Mouse (Mus musculus): ENCODE measurements at regions not wholly inside any gene's neighbourhood (a gene's known extent, or its start where the extent isn't known, plus 50 kb on each side); places are given as distances from the start of the nearest gene placed in this dataset.
"Not testable (repeated sequence)": the region's sequence is repeated elsewhere in the genome, so short reads cannot be mapped to it uniquely, and the experiment has no call there.

DNA sequence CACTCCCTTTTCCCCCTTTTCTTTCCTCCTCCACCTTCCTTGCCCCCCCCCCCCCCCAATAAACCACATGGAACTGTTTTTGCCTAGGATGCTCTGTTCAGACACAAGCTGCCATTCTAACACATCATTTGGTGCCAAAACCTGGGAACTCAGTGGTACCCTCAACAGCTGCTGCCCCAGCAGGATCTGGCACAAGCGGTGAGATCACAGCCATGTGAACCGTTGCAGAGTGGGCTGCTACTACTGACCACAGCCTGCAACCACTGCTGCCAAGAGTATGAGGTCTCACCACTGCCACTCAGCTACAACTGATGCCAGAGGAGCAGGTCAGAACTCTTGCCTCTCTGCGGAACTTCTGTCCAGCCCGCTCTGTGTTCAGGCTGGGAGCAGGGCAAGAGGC lies 206.2 kb downstream of the Pcsk1 start:
- no peak for DNase-seq

DNA sequence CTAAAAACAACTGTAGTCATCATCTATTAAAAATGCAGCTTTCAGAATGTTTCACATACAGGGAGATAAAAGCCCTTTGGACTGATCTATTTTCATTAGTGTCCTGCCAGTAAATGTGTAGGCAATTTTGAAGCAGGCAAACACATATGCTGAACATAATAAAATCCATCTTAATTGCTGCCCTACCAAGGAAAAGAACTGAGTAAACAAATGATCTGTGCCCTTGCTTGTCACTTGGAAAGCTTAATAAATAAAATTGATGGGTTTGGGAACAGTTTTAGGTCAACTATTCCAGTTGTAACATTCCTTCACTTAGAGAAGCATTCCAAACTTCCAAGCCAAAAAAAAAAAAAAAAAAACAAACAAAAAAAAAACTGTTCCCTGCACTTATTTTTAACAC lies 230.2 kb downstream of the Pcsk1 start:
- no peak for DNase-seq

GRCm38 (mm10) chr13:75320239-75320638 lies 230.6 kb downstream of the Pcsk1 start:
- no peak for DNase-seq

- DNase-seq = no peak
These were observed 247.4 kb downstream of the Pcsk1 start for GRCm38 (mm10) chr13:75337054-75337453.

GRCm38 (mm10) chr13:75343422-75343821 lies 253.8 kb downstream of the Pcsk1 start:
- DNase-seq = no peak

DNA sequence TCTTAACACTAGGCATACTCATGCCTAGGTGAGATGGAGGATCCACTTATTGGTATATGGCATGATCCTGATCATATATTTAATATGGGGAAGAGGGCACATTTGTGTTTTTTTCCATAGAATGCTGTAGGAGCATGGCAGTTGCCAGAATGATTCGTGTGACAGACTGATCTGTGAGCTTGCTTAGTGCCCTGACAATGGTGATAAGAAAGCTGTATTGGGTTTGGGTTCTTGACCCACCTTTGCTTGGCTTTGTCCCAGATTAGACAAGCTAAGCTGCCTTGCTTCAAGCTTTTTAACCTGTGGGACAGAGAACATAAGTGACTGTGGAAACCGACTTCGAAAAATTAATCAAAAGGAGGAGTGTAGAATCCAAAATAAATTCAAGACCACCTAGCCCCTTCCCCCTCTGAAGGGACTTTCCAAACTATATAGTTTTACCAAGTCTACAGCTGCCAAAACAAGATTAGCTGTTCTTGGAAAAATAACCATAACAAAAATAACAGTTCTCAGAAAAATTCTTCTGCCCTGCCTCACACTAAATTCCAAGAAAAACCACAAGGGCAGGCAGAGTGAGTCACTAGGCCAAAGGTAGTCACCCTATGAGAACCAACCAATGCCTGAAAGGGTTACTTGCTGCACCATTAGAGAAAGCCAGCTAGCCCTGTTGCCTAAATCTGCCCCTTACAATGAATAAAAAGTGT lies 277.2 kb downstream of the Pcsk1 start:
- DNase-seq = no peak

DNA sequence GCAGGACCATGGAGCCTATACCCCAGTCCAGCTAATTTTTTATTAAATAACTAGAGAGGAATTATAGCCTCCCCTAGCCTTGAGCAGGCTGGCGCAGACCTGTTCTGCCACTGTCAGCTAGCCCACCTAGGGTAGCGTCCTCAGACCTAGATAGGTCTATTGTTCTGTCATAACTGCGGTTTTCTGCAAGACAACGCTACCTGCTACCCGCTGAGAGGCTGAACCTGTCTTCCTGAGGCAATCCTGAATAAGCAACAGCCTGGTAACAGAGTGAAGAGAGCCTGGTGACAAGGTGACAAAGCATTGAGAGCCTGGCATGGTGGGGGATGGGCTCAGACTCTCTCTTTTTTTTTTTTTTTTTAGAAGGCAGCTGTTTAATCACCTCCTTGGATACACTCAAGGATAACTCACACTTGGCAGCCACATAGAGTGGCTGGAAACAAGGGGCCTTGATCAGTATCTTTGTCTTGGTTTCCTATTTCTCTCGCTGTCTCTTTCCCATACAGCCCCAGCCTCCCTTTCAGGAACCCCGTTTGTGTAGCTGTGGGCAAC lies 278.7 kb downstream of the Pcsk1 start:
- DNase-seq = no peak

GRCm38 (mm10) chr13:75377100-75377499 lies 287.5 kb downstream of the Pcsk1 start:
- DNase-seq = not testable (repeated sequence)

DNA sequence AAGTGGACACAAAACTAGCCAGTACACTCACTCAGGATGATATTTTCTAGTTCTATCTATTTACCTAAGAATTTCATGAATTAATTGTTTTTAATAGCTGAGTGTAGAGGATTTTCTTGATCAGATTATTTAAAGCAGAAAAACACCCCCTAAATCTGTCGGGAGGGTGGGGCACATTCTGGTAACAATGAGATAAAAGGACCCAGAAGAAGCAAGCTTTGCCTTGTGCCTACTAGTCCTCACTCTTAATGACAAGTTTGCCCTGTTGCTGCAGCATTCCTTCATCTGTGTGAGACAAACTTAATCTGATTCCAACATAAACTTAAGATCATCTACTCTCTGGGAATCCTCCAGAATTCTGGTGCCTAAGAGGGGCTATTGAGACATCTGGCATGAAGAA lies 288.1 kb downstream of the Pcsk1 start:
- no peak for DNase-seq

- no peak for DNase-seq
These were observed 295.2 kb downstream of the Pcsk1 start for GRCm38 (mm10) chr13:75384631-75385340.

DNA sequence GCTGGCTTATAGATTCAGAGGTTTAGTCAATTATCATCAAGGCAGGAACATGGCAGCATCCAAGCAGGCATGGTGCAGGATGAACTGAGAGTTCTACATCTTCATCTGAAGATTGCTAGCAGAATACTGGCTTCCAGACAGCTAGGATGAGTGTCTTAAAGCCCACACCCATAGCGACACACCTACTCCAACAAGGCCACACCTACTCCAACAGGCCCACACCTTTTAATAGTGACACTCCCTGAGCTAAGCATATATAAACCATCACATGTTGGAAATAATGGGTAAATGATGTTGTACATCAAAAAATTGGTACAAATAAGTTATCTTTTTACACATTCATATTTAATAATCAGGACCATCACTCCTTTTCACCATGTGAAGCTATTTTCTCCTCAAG lies 299.6 kb downstream of the Pcsk1 start:
- no peak for DNase-seq

DNA sequence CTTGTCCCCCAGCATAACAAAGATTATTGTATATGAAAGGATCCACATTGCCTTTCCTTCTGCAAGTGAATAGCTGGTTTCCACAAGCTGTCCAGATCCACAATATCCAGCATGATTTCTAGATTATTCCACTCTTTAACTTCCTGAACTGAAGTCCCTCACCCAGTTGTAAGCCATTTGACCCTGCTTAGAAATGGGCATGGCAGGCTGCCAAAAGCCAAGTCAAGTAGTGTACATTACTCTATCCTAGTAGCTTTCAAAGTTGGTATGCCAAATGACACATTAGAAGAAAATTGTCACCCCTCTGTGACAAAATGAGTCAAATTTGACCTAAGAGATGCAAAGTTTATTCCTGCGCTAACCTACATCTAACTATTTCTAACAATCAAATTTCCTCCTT lies 300.6 kb downstream of the Pcsk1 start:
- DNase-seq = no peak

DNA sequence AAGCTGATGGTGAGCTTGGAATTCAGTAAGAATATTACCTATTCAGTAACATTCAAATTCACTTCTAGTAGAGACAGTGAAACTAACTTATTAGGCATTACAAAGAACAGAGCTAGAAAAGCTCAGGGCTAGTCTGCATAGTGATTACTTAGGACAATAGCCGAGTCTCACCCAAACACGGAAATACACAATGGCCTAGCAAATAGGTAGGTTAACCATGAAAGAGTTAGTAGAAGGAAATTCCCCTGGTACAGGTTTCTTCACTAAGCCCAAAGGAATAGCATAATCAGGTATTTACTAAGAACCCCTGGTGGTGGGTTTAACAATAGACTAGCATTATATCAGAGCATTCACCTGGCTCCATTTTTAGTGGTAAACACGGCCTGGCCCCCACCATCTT lies 306.7 kb upstream of the Ell2 start:
- not testable (repeated sequence) for DNase-seq

- no peak for DNase-seq
These were observed 285.8 kb upstream of the Ell2 start for GRCm38 (mm10) chr13:75420726-75421125.

GRCm38 (mm10) chr13:75426971-75427370 lies 279.6 kb upstream of the Ell2 start:
- no peak for DNase-seq

- peak; percentile 23 to 38 for DNase-seq
These were observed 267.4 kb upstream of the Ell2 start for GRCm38 (mm10) chr13:75439170-75439569.

- no peak for DNase-seq
These were observed 266.5 kb upstream of the Ell2 start for GRCm38 (mm10) chr13:75440051-75440450.

GRCm38 (mm10) chr13:75460335-75460878 lies 246.2 kb upstream of the Ell2 start:
- DNase-seq = no peak

- DNase-seq = no peak
These were observed 245.3 kb upstream of the Ell2 start for GRCm38 (mm10) chr13:75461273-75461672.

- no peak for DNase-seq
These were observed 239.3 kb upstream of the Ell2 start for GRCm38 (mm10) chr13:75467225-75467624.

DNA sequence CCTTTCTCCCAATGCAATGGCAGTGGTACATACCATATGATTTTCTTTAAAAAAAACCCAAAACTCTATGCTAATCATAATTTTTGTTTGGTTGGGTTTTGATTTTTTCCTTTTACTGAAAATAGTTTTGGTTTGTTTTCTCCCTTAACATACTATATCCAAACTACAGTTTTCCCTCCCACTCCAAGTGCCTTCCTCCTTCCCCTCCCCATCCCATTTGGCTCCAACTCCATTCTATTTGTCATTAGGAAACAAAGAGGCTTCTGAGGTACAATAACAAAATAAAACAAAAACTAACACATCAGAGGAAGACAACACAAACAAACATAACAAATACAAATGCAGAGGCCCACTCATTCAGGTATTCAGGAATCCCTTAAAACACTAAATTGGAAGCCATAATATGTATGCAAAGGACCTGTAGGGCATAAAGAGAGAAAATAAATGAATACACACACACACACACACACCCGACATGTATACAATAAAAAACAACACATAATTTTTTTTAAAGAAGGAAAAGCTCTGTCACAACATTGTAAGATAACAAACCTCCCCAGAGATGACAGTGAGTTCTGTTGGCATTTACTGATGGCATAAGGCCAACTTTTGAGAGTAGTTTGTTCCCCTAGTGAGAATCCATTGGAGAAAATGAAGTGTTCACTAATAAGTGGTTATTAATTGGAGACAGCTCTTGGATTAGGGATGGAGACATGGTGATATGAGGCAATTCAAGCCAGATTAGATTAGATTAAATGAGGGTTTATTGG lies 230.5 kb upstream of the Ell2 start:
- no peak for DNase-seq

DNA sequence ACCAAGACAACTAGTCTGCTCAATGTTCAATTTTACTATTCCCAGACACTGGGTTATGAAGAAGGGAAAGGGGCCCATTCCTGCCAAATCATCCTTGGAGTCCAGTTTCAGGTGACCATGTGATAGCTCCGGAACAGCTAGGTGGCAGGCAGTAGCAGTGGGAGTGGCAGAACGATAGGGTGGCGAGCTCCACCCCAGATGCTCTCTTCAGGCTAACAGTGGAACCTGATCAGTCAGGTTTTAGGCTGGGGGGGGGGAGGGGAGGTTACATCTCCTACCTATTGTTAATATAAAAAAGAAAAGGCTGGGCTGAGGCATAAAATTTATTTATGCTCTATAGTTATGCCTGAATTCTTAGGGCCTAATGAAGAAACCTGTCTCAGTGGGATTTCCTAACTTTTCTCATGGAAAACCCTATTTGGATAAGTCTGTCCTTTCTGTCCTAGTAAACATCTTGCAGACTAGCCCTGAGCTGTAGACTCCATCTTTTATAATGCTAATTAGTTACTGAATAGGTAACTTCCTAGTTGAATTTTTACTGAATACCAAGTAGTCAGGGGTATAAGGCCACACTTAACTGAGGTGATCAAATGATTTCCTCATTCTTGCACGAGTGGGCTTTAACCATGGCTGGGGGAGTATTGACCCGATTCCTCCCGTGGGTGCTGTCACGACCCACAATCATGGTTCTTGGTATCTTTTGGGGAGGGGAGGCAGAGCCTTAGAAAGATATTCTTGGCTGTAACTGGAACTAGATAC lies 223.2 kb upstream of the Ell2 start:
- peak in 1 of 2 experiments; percentile 1 for DNase-seq

Data from kidney, adult 8-10 months (tissue).